Mouse (Mus musculus): ENCODE results near the gene Myo15b. TPM values are rescaled to one million over a fixed set of nuclear protein-coding genes. Genes with fewer than 3 reads are reported as not detected.

The Myo15b gene
- polyA plus RNA-seq, 3 experiments from 2014 or later = not detected

Other genes starting within 250 kb of the Myo15b start
- 100 to 1,000 TPM; 192 to 274 (median 231) TPM for gene Mif4gd, start 245.4 kb upstream of the Myo15b start, polyA plus RNA-seq (2017; shearing (Covaris generic))
- 10 to 100 TPM; 69.3 to 87.8 (median 80.1) TPM for gene Slc25a19, start 230.1 kb upstream of the Myo15b start, polyA plus RNA-seq (2017; shearing (Covaris generic))
- gene Grb2, start 149.8 kb upstream of the Myo15b start, polyA plus RNA-seq (2017; shearing (Covaris generic)) = 10 to 100 TPM; 31.7 to 35.5 (median 33.8) TPM
- 10 to 100 TPM; 10.6 to 12.7 (median 11.5) TPM for gene Tmem94, start 93.0 kb upstream of the Myo15b start, polyA plus RNA-seq (2017; shearing (Covaris generic))
- 1 to 10 TPM in 1 of 3 experiments, under 1 TPM in 2; 0.58 to 1.2 (median 0.87) TPM for gene Caskin2, start 44.8 kb upstream of the Myo15b start, polyA plus RNA-seq (2017; shearing (Covaris generic))
- gene Tsen54, start 43.7 kb upstream of the Myo15b start, polyA plus RNA-seq (2017; shearing (Covaris generic)) = 10 to 100 TPM in 2 of 3 experiments, 1 to 10 TPM in 1; 9.8 to 13.2 (median 10.8) TPM
- 1 to 10 TPM; 7.0 to 9.7 (median 9.6) TPM for gene Llgl2, start 34.4 kb upstream of the Myo15b start, polyA plus RNA-seq (2017; shearing (Covaris generic))
- 1 to 10 TPM in 2 of 3 experiments, under 1 TPM in 1; 0.40 to 1.4 (median 1.1) TPM for gene Smim5, start 41.6 kb downstream of the Myo15b start, polyA plus RNA-seq (2017; shearing (Covaris generic))
- gene Smim6, start 53.6 kb downstream of the Myo15b start, polyA plus RNA-seq (2017; shearing (Covaris generic)) = 1 to 10 TPM; 2.7 to 5.1 (median 4.3) TPM
- 10 to 100 TPM; 35.6 to 55.2 (median 39.2) TPM for gene Sap30bp, start 74.9 kb downstream of the Myo15b start, polyA plus RNA-seq (2017; shearing (Covaris generic))
- gene Recql5, start 75.1 kb downstream of the Myo15b start, polyA plus RNA-seq (2017; shearing (Covaris generic)) = 10 to 100 TPM; 18.2 to 30.3 (median 23.7) TPM
- not detected for gene Itgb4, start 116.3 kb downstream of the Myo15b start, polyA plus RNA-seq (2017; shearing (Covaris generic))
- 10 to 100 TPM; 14.4 to 20.1 (median 15.9) TPM for gene Galk1, start 154.3 kb downstream of the Myo15b start, polyA plus RNA-seq (2017; shearing (Covaris generic))
- gene H3f3b, start 169.6 kb downstream of the Myo15b start, polyA plus RNA-seq (2017; shearing (Covaris generic)) = 1,000 to 10,000 TPM; 1,545 to 2,086 (median 2,075) TPM
- 10 to 100 TPM; 10.1 to 14.6 (median 12.7) TPM for gene Unk, start 171.9 kb downstream of the Myo15b start, polyA plus RNA-seq (2017; shearing (Covaris generic))
- gene Unc13d, start 219.6 kb downstream of the Myo15b start, polyA plus RNA-seq (2017; shearing (Covaris generic)) = 100 to 1,000 TPM in 1 of 3 experiments, 10 to 100 TPM in 2; 80.1 to 128 (median 81.9) TPM
- gene Wbp2, start 228.6 kb downstream of the Myo15b start, polyA plus RNA-seq (2017; shearing (Covaris generic)) = 100 to 1,000 TPM; 153 to 156 (median 154) TPM